Mouse (Mus musculus): ENCODE measurements around the gene Git1. TPM values are rescaled to one million over a fixed set of nuclear protein-coding genes. Genes with fewer than 3 reads are reported as not detected.

Gene Git1
- 10.9 and 11.7 TPM in 2 replicates for polyA plus RNA-seq (2016; fragmentation: Nextera tagmentation; extraction: Ambion mirVana)

GRCm38 (mm10) chr11:77493512-77494343 is at the start of gene Git1:
TSS of gene Git1 (plus strand) at chr11:77493562.
- no peaks in the 10 kb centered on the region for H3K9me3 ChIP-seq (replicated peaks)
- H3K4me1 ChIP-seq, result peaks cover 91% of the 10 kb centered on the region
- peak; percentile 58 for DNase-seq (ENCODE audit: low spot score)
- H3K27me3 ChIP-seq (ENCODE audit: low read depth, poor library complexity, severe bottlenecking), result 0 out of 2 replicates have a peak, but pooled peaks cover 9% of the 10 kb centered on the region
- H3K4me3 ChIP-seq, result peak within 1 kb of the TSS; percentile 81
- peaks cover 6% of the 10 kb centered on the region for H3K36me3 ChIP-seq
- 3% methylated on average over 71 of the region's 74 CpGs for WGBS
- peak within 1 kb of the TSS; percentile 93 for H3K27ac ChIP-seq (replicated peaks)

GRCm38 (mm10) chr11:77444939-77445338 is 48.4 kb upstream of the Git1 start:
- Histone ChIP-seq H3K27ac (replicated peaks) (no peak overlapping the region), H3K9me3 (replicated peaks) (no peaks in the 10 kb centered on the region), H3K36me3 (peaks cover 36% of the 10 kb centered on the region), H3K4me3 (no peak overlapping the region), H3K27me3 (ENCODE audit: low read depth, poor library complexity, severe bottlenecking) (no peaks in the 10 kb centered on the region), H3K4me1 (no peaks in the 10 kb centered on the region)
- 83% methylated on average over 2 of the region's 2 CpGs for WGBS
- no peak for DNase-seq (ENCODE audit: low spot score)

- Histone ChIP-seq H3K36me3 (peaks cover 41% of the 10 kb centered on the region), H3K9me3 (replicated peaks) (no peaks in the 10 kb centered on the region), H3K4me1 (no peaks in the 10 kb centered on the region), H3K4me3 (no peak overlapping the region), H3K27ac (replicated peaks) (no peak overlapping the region), H3K27me3 (ENCODE audit: low read depth, poor library complexity, severe bottlenecking) (no peaks in the 10 kb centered on the region)
- DNase-seq (ENCODE audit: low spot score), result no peak
- 69% methylated on average over 6 of the region's 6 CpGs for WGBS
Observed at GRCm38 (mm10) chr11:77446628-77447041, 46.7 kb upstream of the Git1 start.

DNA sequence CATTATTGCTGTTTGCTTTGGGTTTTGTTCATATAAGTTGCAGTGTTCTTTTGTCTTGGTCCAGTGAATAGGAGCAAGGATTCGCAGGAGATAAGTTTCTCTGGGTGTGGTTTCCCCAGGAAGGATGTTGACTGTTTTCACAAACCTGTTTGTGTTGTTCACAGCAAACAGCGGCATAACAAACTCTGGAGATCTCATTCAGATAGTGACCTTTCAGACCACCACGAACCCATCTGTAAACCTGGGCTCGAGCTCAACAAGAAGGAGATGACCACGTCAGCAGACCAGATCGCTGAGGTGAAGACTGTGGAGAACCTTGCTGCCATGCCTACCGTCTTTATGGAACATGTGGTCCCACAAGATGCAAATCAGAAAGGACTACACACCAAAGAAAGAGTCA is 44.1 kb upstream of the Git1 start:
- WGBS, result 94% methylated on average over 7 of the region's 7 CpGs
- H3K27me3 ChIP-seq (ENCODE audit: low read depth, poor library complexity, severe bottlenecking), result no peaks in the 10 kb centered on the region
- H3K4me1 ChIP-seq, result no peaks in the 10 kb centered on the region
- H3K27ac ChIP-seq (replicated peaks), result no peak overlapping the region
- peaks cover 35% of the 10 kb centered on the region for H3K36me3 ChIP-seq
- no peak overlapping the region for H3K4me3 ChIP-seq
- H3K9me3 ChIP-seq (replicated peaks), result no peaks in the 10 kb centered on the region
- no peak for DNase-seq (ENCODE audit: low spot score)

- WGBS, result 92% methylated on average over 2 of the region's 2 CpGs
- H3K36me3 ChIP-seq, result peaks cover 46% of the 10 kb centered on the region
Observed at GRCm38 (mm10) chr11:77451670-77452069, 41.7 kb upstream of the Git1 start.

GRCm38 (mm10) chr11:77453388-77453787 is 40.0 kb upstream of the Git1 start:
- Histone ChIP-seq H3K36me3 (peaks cover 46% of the 10 kb centered on the region), H3K27ac (replicated peaks) (no peak overlapping the region), H3K4me3 (no peak overlapping the region), H3K27me3 (ENCODE audit: low read depth, poor library complexity, severe bottlenecking) (no peaks in the 10 kb centered on the region), H3K4me1 (no peaks in the 10 kb centered on the region), H3K9me3 (replicated peaks) (no peaks in the 10 kb centered on the region)
- 88% methylated on average over 2 of the region's 2 CpGs for WGBS
- DNase-seq (ENCODE audit: low spot score), result no peak

More at GRCm38 (mm10) chr11:77451670-77452069, 41.7 kb upstream of the Git1 start:
- no peak overlapping the region for H3K27ac ChIP-seq (replicated peaks)
- H3K9me3 ChIP-seq (replicated peaks), result no peaks in the 10 kb centered on the region
- no peaks in the 10 kb centered on the region for H3K27me3 ChIP-seq (ENCODE audit: low read depth, poor library complexity, severe bottlenecking)
- no peak for DNase-seq (ENCODE audit: low spot score)
- no peak overlapping the region for H3K4me3 ChIP-seq
- no peaks in the 10 kb centered on the region for H3K4me1 ChIP-seq

- H3K27ac ChIP-seq (replicated peaks), result no peak overlapping the region
- WGBS, result 92% methylated on average over 9 of the region's 9 CpGs
- no peak overlapping the region for H3K4me3 ChIP-seq
- H3K36me3 ChIP-seq, result peaks cover 25% of the 10 kb centered on the region
- H3K27me3 ChIP-seq (ENCODE audit: low read depth, poor library complexity, severe bottlenecking), result peaks cover 17% of the 10 kb centered on the region
- H3K9me3 ChIP-seq (replicated peaks), result no peaks in the 10 kb centered on the region
- H3K4me1 ChIP-seq, result no peaks in the 10 kb centered on the region
- no peak for DNase-seq (ENCODE audit: low spot score)
Observed at GRCm38 (mm10) chr11:77455770-77456510, 37.4 kb upstream of the Git1 start.

DNA sequence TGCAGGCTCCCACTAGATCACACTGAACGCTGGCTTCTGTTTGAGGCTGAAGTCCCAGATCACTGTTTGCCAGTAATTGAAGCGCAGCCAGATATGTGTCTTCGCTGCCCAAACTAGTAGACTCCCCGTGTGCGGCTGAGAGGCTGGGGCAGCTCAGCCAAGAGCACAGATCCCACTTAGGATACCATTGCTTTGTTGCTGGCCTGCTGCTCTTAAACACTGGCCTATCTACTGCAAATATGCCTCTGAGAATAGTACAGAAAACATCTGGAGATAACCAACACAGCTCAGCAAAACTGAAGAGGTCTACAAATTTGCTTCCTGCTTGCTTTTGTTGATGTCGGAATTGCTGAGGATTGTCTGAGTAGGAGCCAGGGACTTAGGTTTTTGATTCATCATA is 36.5 kb upstream of the Git1 start:
- Histone ChIP-seq H3K36me3 (peaks cover 22% of the 10 kb centered on the region), H3K4me1 (peaks cover 2% of the 10 kb centered on the region), H3K27me3 (ENCODE audit: low read depth, poor library complexity, severe bottlenecking) (peaks cover 26% of the 10 kb centered on the region), H3K4me3 (no peak overlapping the region), H3K9me3 (replicated peaks) (no peaks in the 10 kb centered on the region), H3K27ac (replicated peaks) (no peak overlapping the region)
- DNase-seq (ENCODE audit: low spot score), result no peak
- 88% methylated on average over 6 of the region's 6 CpGs for WGBS

DNA sequence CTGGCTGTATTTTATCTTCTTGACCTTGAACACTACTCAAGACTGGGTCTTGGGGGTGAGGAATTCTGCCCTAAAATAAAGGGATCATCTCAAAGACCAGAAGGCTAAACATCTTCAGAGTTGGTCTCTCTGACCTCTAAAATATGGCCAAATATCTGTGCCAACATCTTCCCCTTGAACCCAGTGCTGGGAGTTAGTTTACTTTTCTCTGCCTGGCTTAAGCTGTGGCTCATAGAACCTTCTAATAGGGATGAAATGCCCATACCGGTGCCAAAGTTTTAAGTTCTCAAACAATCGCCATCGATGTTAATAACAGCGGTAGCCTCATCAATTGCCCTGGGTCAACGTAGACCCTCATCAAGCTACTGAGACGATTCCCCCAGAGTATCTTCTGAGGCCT is 31.5 kb upstream of the Git1 start:
- H3K4me3 ChIP-seq, result peak overlapping the region; percentile 69
- peak; percentile 16 for DNase-seq (ENCODE audit: low spot score)
- peak overlapping the region; percentile 73; the same call in 1 of the 2 replicates for H3K27ac ChIP-seq (replicated peaks)
- peaks cover 23% of the 10 kb centered on the region for H3K4me1 ChIP-seq
- no peaks in the 10 kb centered on the region for H3K9me3 ChIP-seq (replicated peaks)
- WGBS, result 6% methylated on average over 6 of the region's 6 CpGs
- H3K27me3 ChIP-seq (ENCODE audit: low read depth, poor library complexity, severe bottlenecking), result peaks cover 76% of the 10 kb centered on the region
- no peaks in the 10 kb centered on the region for H3K36me3 ChIP-seq

- Histone ChIP-seq H3K27ac (replicated peaks) (peak within 1 kb of the TSS; percentile 73), H3K9me3 (replicated peaks) (no peaks in the 10 kb centered on the region), H3K4me3 (peak within 1 kb of the TSS; percentile 69), H3K36me3 (no peaks in the 10 kb centered on the region), H3K27me3 (ENCODE audit: low read depth, poor library complexity, severe bottlenecking) (peaks cover 83% of the 10 kb centered on the region), H3K4me1 (peaks cover 29% of the 10 kb centered on the region)
- DNase-seq (ENCODE audit: low spot score), result peak; percentile 79
- WGBS, result under 1% methylated on average over 73 of the region's 73 CpGs
Observed at GRCm38 (mm10) chr11:77462283-77463100, 30.9 kb upstream of the Git1 start, which contains the start of gene Coro6. TSS of gene Coro6 (plus strand) at chr11:77462411.

DNA sequence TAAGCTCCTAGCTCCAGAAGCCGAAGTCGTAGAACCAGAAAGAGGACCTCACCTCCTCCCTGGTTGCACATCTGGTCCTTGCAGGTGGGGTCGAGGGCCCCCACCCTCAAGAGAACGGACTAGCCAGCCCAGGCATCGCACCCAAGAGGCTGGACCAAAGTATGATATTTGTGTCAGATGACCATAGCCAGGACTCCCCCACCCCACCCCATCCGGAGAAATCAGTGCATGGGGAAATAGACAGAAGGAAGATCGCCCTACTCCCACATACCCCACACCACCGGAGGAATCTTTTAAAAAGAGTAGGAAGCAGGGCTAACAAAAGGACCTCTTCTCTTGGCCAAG is 30.3 kb upstream of the Git1 start:
- Histone ChIP-seq H3K9me3 (replicated peaks) (no peaks in the 10 kb centered on the region), H3K4me3 (peak overlapping the region; percentile 69), H3K27ac (replicated peaks) (no peak overlapping the region; the same call in 1 of the 2 replicates), H3K4me1 (peaks cover 35% of the 10 kb centered on the region), H3K27me3 (ENCODE audit: low read depth, poor library complexity, severe bottlenecking) (peaks cover 89% of the 10 kb centered on the region), H3K36me3 (no peaks in the 10 kb centered on the region)
- 41% methylated on average over 8 of the region's 8 CpGs for WGBS
- DNase-seq (ENCODE audit: low spot score), result no peak

DNA sequence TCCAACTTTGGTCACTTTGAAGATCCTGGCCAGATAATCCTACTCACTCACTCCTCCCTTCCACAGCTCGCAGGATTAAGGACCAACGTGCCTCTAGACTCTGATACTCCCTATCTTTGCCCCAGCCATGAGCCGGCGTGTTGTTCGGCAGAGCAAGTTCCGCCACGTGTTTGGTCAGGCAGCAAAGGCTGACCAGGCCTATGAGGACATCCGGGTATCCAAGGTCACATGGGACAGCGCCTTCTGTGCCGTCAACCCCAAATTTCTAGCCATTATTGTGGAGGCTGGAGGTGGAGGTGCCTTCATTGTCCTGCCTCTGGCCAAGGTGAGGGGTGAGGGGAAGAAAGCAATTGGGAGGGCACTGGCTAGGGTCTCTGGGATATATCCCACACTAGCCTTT is 29.6 kb upstream of the Git1 start:
- H3K27ac ChIP-seq (replicated peaks), result no peak overlapping the region
- no peak for DNase-seq (ENCODE audit: low spot score)
- H3K4me3 ChIP-seq, result no peak overlapping the region
- H3K27me3 ChIP-seq (ENCODE audit: low read depth, poor library complexity, severe bottlenecking), result peaks cover 96% of the 10 kb centered on the region
- no peaks in the 10 kb centered on the region for H3K9me3 ChIP-seq (replicated peaks)
- H3K4me1 ChIP-seq, result peaks cover 35% of the 10 kb centered on the region
- H3K36me3 ChIP-seq, result no peaks in the 10 kb centered on the region
- 70% methylated on average over 10 of the region's 10 CpGs for WGBS

Measured in midbrain, embryonic 10.5 days (tissue).